Mouse (Mus musculus) kidney, postnatal 10 days (tissue): ENCODE results near the gene Foxn1.

Source experiments
- DNase-seq: peaks from one replicate; pipeline ENCODE4 v3.0.0; 2021; ENCODE audit warnings: mixed read lengths

Foxn1 gene

GRCm38 (mm10) chr11:78386508-78387043 lies at the start of gene Foxn1:
Gene Foxn1, minus strand, starts transcription at chr11:78386558.
- DNase-seq, result no peak

- DNase-seq, result peak; percentile 66
These were observed 49.5 kb upstream of the Foxn1 start for GRCm38 (mm10) chr11:78435776-78436349.

GRCm38 (mm10) chr11:78434052-78434451 lies 47.7 kb upstream of the Foxn1 start:
- no peak for DNase-seq

- DNase-seq, result peak; percentile 59
These were observed 44.8 kb upstream of the Foxn1 start for GRCm38 (mm10) chr11:78431176-78431575.

GRCm38 (mm10) chr11:78430195-78430878 lies 44.0 kb upstream of the Foxn1 start:
- no peak for DNase-seq

GRCm38 (mm10) chr11:78428309-78428708 lies 42.0 kb upstream of the Foxn1 start:
- DNase-seq, result no peak

- peak; percentile 38 for DNase-seq
These were observed 41.3 kb upstream of the Foxn1 start for GRCm38 (mm10) chr11:78427655-78428054.

- DNase-seq, result no peak
These were observed 39.2 kb upstream of the Foxn1 start for GRCm38 (mm10) chr11:78425572-78425971.

GRCm38 (mm10) chr11:78424352-78424751 lies 38.0 kb upstream of the Foxn1 start:
- no peak for DNase-seq

GRCm38 (mm10) chr11:78422055-78422819 lies 35.9 kb upstream of the Foxn1 start, which contains the start of gene Slc13a2:
Gene Slc13a2, minus strand, starts transcription at chr11:78422217.
- peak; percentile 69 for DNase-seq

GRCm38 (mm10) chr11:78421201-78422009 lies 35.0 kb upstream of the Foxn1 start:
- no peak for DNase-seq

GRCm38 (mm10) chr11:78420263-78420889 lies 34.0 kb upstream of the Foxn1 start:
- no peak for DNase-seq

- peak; percentile 80 for DNase-seq
These were observed 30.5 kb upstream of the Foxn1 start for GRCm38 (mm10) chr11:78416854-78417253.

- no peak for DNase-seq
These were observed 26.5 kb upstream of the Foxn1 start for GRCm38 (mm10) chr11:78412861-78413260.

- no peak for DNase-seq
These were observed 26.0 kb upstream of the Foxn1 start for GRCm38 (mm10) chr11:78412324-78412850.

- DNase-seq, result peak; percentile 42
These were observed 25.4 kb upstream of the Foxn1 start for GRCm38 (mm10) chr11:78411606-78412323.

- DNase-seq, result no peak
These were observed 22.2 kb upstream of the Foxn1 start for GRCm38 (mm10) chr11:78408256-78409240.

GRCm38 (mm10) chr11:78402062-78402461 lies 15.7 kb upstream of the Foxn1 start:
- no peak for DNase-seq

- peak; percentile 30 for DNase-seq
These were observed 15.1 kb upstream of the Foxn1 start for GRCm38 (mm10) chr11:78401469-78401868.

GRCm38 (mm10) chr11:78400936-78401335 lies 14.6 kb upstream of the Foxn1 start:
- DNase-seq, result no peak
